ENCODE assay signal across 16 mouse cellular contexts in the genomic region with DNA sequence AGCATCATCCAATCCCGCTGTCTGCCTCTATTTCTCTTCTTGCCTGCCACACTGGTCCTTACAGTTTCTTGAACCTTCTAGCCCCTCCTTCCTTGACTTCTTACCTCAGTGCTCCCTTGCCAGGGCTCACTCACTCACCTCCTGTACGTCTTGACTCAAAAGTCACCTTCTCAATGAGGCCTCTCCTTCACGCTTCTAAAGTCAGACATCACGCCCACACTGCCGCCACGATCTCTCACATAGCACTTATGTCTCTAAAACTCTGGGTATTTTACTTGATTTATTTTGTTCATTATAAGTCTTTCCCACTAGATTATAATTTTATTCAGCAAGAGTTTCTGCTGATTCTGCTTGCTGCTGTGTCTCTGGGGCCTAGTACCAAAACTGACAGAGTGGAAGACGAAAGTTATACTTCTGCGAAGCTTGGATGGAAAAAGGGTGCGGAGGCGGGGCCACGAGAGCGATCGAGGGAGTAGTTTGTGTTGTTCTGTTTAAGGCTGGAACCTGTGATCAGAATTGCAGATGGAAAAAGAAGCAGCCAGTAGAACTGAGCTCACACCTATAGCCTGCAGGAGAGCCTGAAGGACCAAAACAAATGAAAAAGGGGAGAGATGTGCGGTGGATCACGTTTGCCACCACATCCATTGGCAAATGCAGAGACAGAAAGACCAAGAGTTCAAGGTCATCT.
"Had no signal": no experiment of that assay in that cellular context is flagged by ENCODE, and none has a peak within 500 bp of the region (broad histone marks: within the 10 kb centered on the region; RNA-seq: fewer than 3 reads in every experiment).

No protein-coding gene starts in this region.

- H3K4me1 ChIP-seq: kidney, embryonic 15.5 days; midbrain, embryonic 12.5 days; midbrain, embryonic 15.5 days; neural tube, embryonic 13.5 days had no signal

- H3K4me3 ChIP-seq: kidney, embryonic 15.5 days; liver, embryonic 13.5 days; midbrain, embryonic 12.5 days; midbrain, embryonic 15.5 days; neural tube, embryonic 13.5 days had no signal

- H3K4me2 ChIP-seq: kidney, embryonic 15.5 days; liver, embryonic 13.5 days; midbrain, embryonic 12.5 days; midbrain, embryonic 15.5 days; neural tube, embryonic 13.5 days had no signal

- H3K9me3 ChIP-seq: kidney, embryonic 15.5 days; liver, embryonic 13.5 days; midbrain, embryonic 12.5 days; midbrain, embryonic 15.5 days; neural tube, embryonic 13.5 days had no signal

- DNase-seq: kidney, adult 8-10 months; kidney, postnatal 10 days; kidney, postnatal 4 days; liver, embryonic 13.5 days; lung, adult 2 months; lung, postnatal 14 days; retina, postnatal 1 day; right cerebral cortex, postnatal 25 days; spleen, adult 18-20 months; thymus, adult 18-20 months; thymus, postnatal 4 days had no signal

- H3K36me3 ChIP-seq: kidney, embryonic 15.5 days; liver, embryonic 13.5 days; midbrain, embryonic 12.5 days; midbrain, embryonic 15.5 days; neural tube, embryonic 13.5 days had no signal

- H3K9ac ChIP-seq: kidney, embryonic 15.5 days; liver, embryonic 13.5 days; midbrain, embryonic 12.5 days; midbrain, embryonic 15.5 days; neural tube, embryonic 13.5 days had no signal

- H3K27me3 ChIP-seq: kidney, embryonic 15.5 days; liver, embryonic 13.5 days; midbrain, embryonic 12.5 days; midbrain, embryonic 15.5 days; neural tube, embryonic 13.5 days had no signal

- ATAC-seq: midbrain, embryonic 15.5 days had no signal

- H3K27ac ChIP-seq: kidney, embryonic 15.5 days; liver, embryonic 13.5 days; macrophage; midbrain, embryonic 12.5 days; midbrain, embryonic 15.5 days; neural tube, embryonic 13.5 days had no signal
